19 mouse cellular contexts compared by ENCODE assay signal in the genomic region with DNA sequence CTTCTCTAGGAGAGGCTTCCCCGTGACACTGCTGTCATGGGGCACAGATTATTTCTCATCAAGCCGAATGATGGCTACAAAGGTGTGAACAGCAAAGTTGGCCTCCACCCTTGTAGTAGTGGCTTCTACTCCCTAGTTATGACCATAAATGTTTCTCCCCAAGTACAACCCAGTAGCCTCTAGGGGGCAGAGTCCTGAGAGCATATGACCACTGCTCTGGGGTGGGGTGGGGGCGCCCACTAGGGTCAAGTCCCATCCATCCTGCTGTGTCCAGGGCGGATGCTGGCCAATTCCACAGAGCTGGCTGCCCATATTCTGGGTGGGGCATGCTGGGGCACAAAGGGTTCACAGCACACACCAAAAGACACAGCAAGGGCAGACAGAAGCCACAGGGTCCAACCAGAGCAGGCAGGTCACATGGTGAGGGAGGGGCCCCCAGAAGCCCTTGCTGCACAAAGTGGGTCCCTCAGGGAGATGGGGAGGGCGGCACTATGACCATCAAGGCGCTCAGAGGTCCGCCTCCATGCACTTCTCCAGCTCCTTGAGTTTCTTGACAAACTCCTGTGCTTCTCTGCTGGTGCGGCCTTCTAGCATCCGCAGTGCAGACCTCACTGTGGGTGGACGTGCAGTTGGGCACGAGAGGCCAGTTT. TPM values are rescaled to one million over a fixed set of nuclear protein-coding genes. Genes with fewer than 3 reads are reported as not detected.
DNase-seq lines count a peak whose midpoint lies in the region; ATAC-seq and TF ChIP-seq lines count a peak whose summit lies in the region.
"Had no signal": no experiment of that assay in that cellular context is flagged by ENCODE, and none has a peak within 500 bp of the region (broad histone marks: within the 10 kb centered on the region; RNA-seq: fewer than 3 reads in every experiment).

No protein-coding gene starts in this region.

- no peak overlapping the region for H3K27ac ChIP-seq in intestine, postnatal 0 days (ENCODE audit: low read depth, low read length)
- H3K27ac ChIP-seq in intestine, embryonic 16.5 days (ENCODE audit: low read length) = no peak overlapping the region
- H3K27ac ChIP-seq in lung, embryonic 14.5 days (ENCODE audit: low read depth) = no peak overlapping the region
- no peak overlapping the region for H3K27ac ChIP-seq in ES-Bruce4 (ENCODE audit: insufficient read depth, low read length)
- H3K27ac ChIP-seq: hindbrain, embryonic 14.5 days; liver, embryonic 15.5 days; midbrain, embryonic 15.5 days had no signal

- no peaks in the 10 kb centered on the region for H3K9me3 ChIP-seq in intestine, postnatal 0 days (ENCODE audit: control insufficient read depth)
- H3K9me3 ChIP-seq in intestine, embryonic 16.5 days (ENCODE audit: control insufficient read depth, low read length) = no peaks in the 10 kb centered on the region
- no peaks in the 10 kb centered on the region for H3K9me3 ChIP-seq in lung, embryonic 14.5 days (ENCODE audit: low read depth, low read length)
- no peaks in the 10 kb centered on the region for H3K9me3 ChIP-seq in ES-Bruce4 (replicated peaks; ENCODE audit: control insufficient read depth, insufficient read depth, low read length, poor library complexity, severe bottlenecking)
- H3K9me3 ChIP-seq: liver, embryonic 15.5 days; midbrain, embryonic 15.5 days had no signal

- H3K36me3 ChIP-seq in intestine, postnatal 0 days (ENCODE audit: control insufficient read depth, insufficient read depth) = peaks cover 19% of the 10 kb centered on the region
- H3K36me3 ChIP-seq in intestine, embryonic 16.5 days (ENCODE audit: control insufficient read depth, insufficient read depth, low read length) = peaks cover 9% of the 10 kb centered on the region
- peaks cover 24% of the 10 kb centered on the region for H3K36me3 ChIP-seq in lung, embryonic 14.5 days (ENCODE audit: insufficient read depth)
- H3K36me3 ChIP-seq in ES-Bruce4 (ENCODE audit: control insufficient read depth, insufficient read depth, low read length, poor library complexity, severe bottlenecking) = 0 out of 2 replicates have a peak, but pooled peaks cover 3% of the 10 kb centered on the region

- DNase-seq in lung, embryonic 14.5 days = no peak
- DNase-seq in lung, adult 2 months = no peak
- DNase-seq in ZHBTc4 (ENCODE audit: low read depth, low spot score) = peak; percentile 72
- DNase-seq in gastrocnemius, postnatal 25 days = no peak
- DNase-seq: embryo, embryonic 11 days; heart, postnatal 14 days; kidney, adult 8-10 months; left cerebral cortex, postnatal 4 days; retina, postnatal 1 day; right cerebral cortex, postnatal 4 days; thymus, postnatal 36 days had no signal

- no peaks in the 10 kb centered on the region for H3K27me3 ChIP-seq in intestine, postnatal 0 days (replicated peaks; ENCODE audit: control insufficient read depth, insufficient read depth, low read length)
- no peaks in the 10 kb centered on the region for H3K27me3 ChIP-seq in intestine, embryonic 16.5 days (replicated peaks; ENCODE audit: control insufficient read depth, insufficient read depth, low read length)
- H3K27me3 ChIP-seq in lung, embryonic 14.5 days (ENCODE audit: insufficient read depth, low read length) = no peaks in the 10 kb centered on the region
- no peaks in the 10 kb centered on the region for H3K27me3 ChIP-seq in ES-Bruce4 (ENCODE audit: control insufficient read depth, insufficient read depth, low read length, poor library complexity, severe bottlenecking)
- H3K27me3 ChIP-seq: midbrain, embryonic 15.5 days had no signal

- WGBS in intestine, postnatal 0 days = 84% methylated on average over 11 of the region's 11 CpGs
- WGBS in intestine, embryonic 16.5 days = 88% methylated on average over 11 of the region's 11 CpGs
- WGBS in lung, embryonic 14.5 days = 80% methylated on average over 11 of the region's 11 CpGs
- 88% methylated on average over 11 of the region's 11 CpGs for WGBS in lung, adult 2 months

- no peak for ATAC-seq in intestine, postnatal 0 days
- ATAC-seq in intestine, embryonic 16.5 days = no peak
- ATAC-seq in lung, embryonic 14.5 days (ENCODE audit: insufficient read depth) = no peak
- ATAC-seq: midbrain, embryonic 15.5 days had no signal

- no peak for TF ChIP-seq EP300 in ES-Bruce4 (IDR thresholded peaks at IDR 0.05; ENCODE audit: insufficient read depth, low read depth, low read length)

- H3K4me3 ChIP-seq in intestine, postnatal 0 days (ENCODE audit: low read depth, low read length) = no peak overlapping the region
- H3K4me3 ChIP-seq in intestine, embryonic 16.5 days (ENCODE audit: low read length) = no peak overlapping the region
- H3K4me3 ChIP-seq in lung, embryonic 14.5 days (ENCODE audit: low read depth, low read length) = no peak overlapping the region
- no peak overlapping the region for H3K4me3 ChIP-seq in lung, adult 2 months (replicated peaks; ENCODE audit: extremely low read depth, low read depth, low read length)
- peak overlapping the region; percentile 37 for H3K4me3 ChIP-seq in ES-Bruce4 (ENCODE audit: low read depth, low read length)
- H3K4me3 ChIP-seq: liver, embryonic 15.5 days; midbrain, embryonic 15.5 days had no signal

- TF ChIP-seq POLR2A in lung, adult 2 months (IDR thresholded peaks at IDR 0.05; ENCODE audit: borderline replicate concordance, extremely low read depth, low read depth, low read length) = no peak
- no peak for TF ChIP-seq POLR2A in ES-Bruce4 (IDR thresholded peaks at IDR 0.05; ENCODE audit: insufficient read depth, low read length)

- TF ChIP-seq CTCF in intestine, postnatal 0 days (IDR thresholded peaks at IDR 0.05; ENCODE audit: low read depth) = peak; percentile 35; the same call in 1 of the 2 replicates
- 0 out of 2 replicates have a peak, but pooled peaks have one; percentile 21 for TF ChIP-seq CTCF in lung, embryonic 14.5 days (IDR thresholded peaks at IDR 0.05; ENCODE audit: low read depth)
- TF ChIP-seq CTCF in lung, adult 2 months (IDR thresholded peaks at IDR 0.05; ENCODE audit: insufficient read depth, low read length) = no peak
- peak; percentile 47 for TF ChIP-seq CTCF in ES-Bruce4 (IDR thresholded peaks at IDR 0.05; ENCODE audit: low read depth, low read length)

- H3K4me1 ChIP-seq in intestine, postnatal 0 days (replicated peaks; ENCODE audit: control insufficient read depth, insufficient read depth, low read length) = peaks cover 3% of the 10 kb centered on the region; the same call in 1 of the 2 replicates
- peaks cover 15% of the 10 kb centered on the region for H3K4me1 ChIP-seq in intestine, embryonic 16.5 days (ENCODE audit: control insufficient read depth, insufficient read depth, low read length)
- peaks cover 5% of the 10 kb centered on the region; the same call in 1 of the 2 replicates for H3K4me1 ChIP-seq in lung, embryonic 14.5 days (ENCODE audit: insufficient read depth)
- H3K4me1 ChIP-seq in lung, adult 2 months (ENCODE audit: control insufficient read depth, insufficient read depth, low read length) = no peaks in the 10 kb centered on the region
- peaks cover 2% of the 10 kb centered on the region for H3K4me1 ChIP-seq in ES-Bruce4 (ENCODE audit: control insufficient read depth, insufficient read depth, low read length)

- H3K4me2 ChIP-seq in intestine, postnatal 0 days (replicated peaks; ENCODE audit: low read depth) = no peak overlapping the region
- H3K4me2 ChIP-seq in intestine, embryonic 16.5 days (ENCODE audit: low read depth, low read length) = no peak overlapping the region
- no peak overlapping the region for H3K4me2 ChIP-seq in lung, embryonic 14.5 days
- H3K4me2 ChIP-seq: heart, embryonic 11.5 days; hindbrain, embryonic 14.5 days; liver, embryonic 15.5 days; midbrain, embryonic 15.5 days had no signal

- H3K9ac ChIP-seq in intestine, postnatal 0 days (ENCODE audit: low read depth, low read length) = no peak overlapping the region
- H3K9ac ChIP-seq in intestine, embryonic 16.5 days (ENCODE audit: low read depth, low read length) = no peak overlapping the region
- no peak overlapping the region for H3K9ac ChIP-seq in lung, embryonic 14.5 days
- peak overlapping the region; percentile 14; the same call in 1 of the 2 replicates for H3K9ac ChIP-seq in ES-Bruce4 (ENCODE audit: low read depth, poor library complexity, severe bottlenecking)
- H3K9ac ChIP-seq: hindbrain, embryonic 14.5 days; liver, embryonic 15.5 days; midbrain, embryonic 15.5 days had no signal

RNA-seq across cellular contexts. Expression of a gene that starts 3.3 kb away (rescaled TPM):
- polyA plus RNA-seq in intestine, postnatal 0 days (2015; fragmentation: Nextera tagmentation; extraction: Ambion mirVana) = 23.3 and 23.4 TPM in 2 replicates
- 33.1 and 37.0 TPM in 2 replicates for polyA plus RNA-seq in intestine, embryonic 16.5 days (2015; fragmentation: Nextera tagmentation; extraction: Ambion mirVana)
- polyA plus RNA-seq in lung, embryonic 14.5 days (2014; fragmentation: Nextera tagmentation; extraction: Ambion mirVana) = 46.4 and 46.8 TPM in 2 replicates
- polyA plus RNA-seq in lung, adult 2 months (2012; rRNA removed) = 16.9 TPM in 2 replicates
- polyA plus RNA-seq in ES-Bruce4 (2011; ENCODE audit: insufficient read depth, insufficient read length, low read depth, missing spikeins) = 23.5 and 25.2 TPM in 2 replicates
- 10 to 100 TPM; 17.2 to 18.1 TPM for total RNA-seq in gastrocnemius, postnatal 25 days (2021)

RNA-seq across cellular contexts. Expression of a gene that starts 3.3 kb away (rescaled TPM):
- 41.0 and 42.1 TPM in 2 replicates for polyA plus RNA-seq in intestine, postnatal 0 days (2015; fragmentation: Nextera tagmentation; extraction: Ambion mirVana)
- 40.6 and 45.8 TPM in 2 replicates for polyA plus RNA-seq in intestine, embryonic 16.5 days (2015; fragmentation: Nextera tagmentation; extraction: Ambion mirVana)
- 36.2 and 38.3 TPM in 2 replicates for polyA plus RNA-seq in lung, embryonic 14.5 days (2014; fragmentation: Nextera tagmentation; extraction: Ambion mirVana)
- polyA plus RNA-seq in lung, adult 2 months (2012; rRNA removed) = 46.3 and 55.6 TPM in 2 replicates
- 15.2 and 19.5 TPM in 2 replicates for polyA plus RNA-seq in ES-Bruce4 (2011; ENCODE audit: insufficient read depth, insufficient read length, low read depth, missing spikeins)
- 10 to 100 TPM; 12.9 to 15.9 TPM for total RNA-seq in gastrocnemius, postnatal 25 days (2021)

RNA-seq across cellular contexts. Expression of a gene that starts 12.9 kb away (rescaled TPM):
- 0.86 and 1.1 TPM in 2 replicates for polyA plus RNA-seq in intestine, postnatal 0 days (2015; fragmentation: Nextera tagmentation; extraction: Ambion mirVana)
- polyA plus RNA-seq in intestine, embryonic 16.5 days (2015; fragmentation: Nextera tagmentation; extraction: Ambion mirVana) = 2.5 and 4.0 TPM in 2 replicates
- polyA plus RNA-seq in lung, embryonic 14.5 days (2014; fragmentation: Nextera tagmentation; extraction: Ambion mirVana) = 0.46 and 0.93 TPM in 2 replicates
- 23.8 and 28.3 TPM in 2 replicates for polyA plus RNA-seq in lung, adult 2 months (2012; rRNA removed)
- polyA plus RNA-seq in ES-Bruce4 (2011; ENCODE audit: insufficient read depth, insufficient read length, low read depth, missing spikeins) = 1.3 and 1.6 TPM in 2 replicates
- not detected for total RNA-seq in gastrocnemius, postnatal 25 days (2021)

RNA-seq across cellular contexts. Expression of a gene that starts 31.2 kb away (rescaled TPM):
- 253 and 257 TPM in 2 replicates for polyA plus RNA-seq in intestine, postnatal 0 days (2015; fragmentation: Nextera tagmentation; extraction: Ambion mirVana)
- polyA plus RNA-seq in intestine, embryonic 16.5 days (2015; fragmentation: Nextera tagmentation; extraction: Ambion mirVana) = 430 and 478 TPM in 2 replicates
- 756 and 759 TPM in 2 replicates for polyA plus RNA-seq in lung, embryonic 14.5 days (2014; fragmentation: Nextera tagmentation; extraction: Ambion mirVana)
- 138 and 178 TPM in 2 replicates for polyA plus RNA-seq in lung, adult 2 months (2012; rRNA removed)
- polyA plus RNA-seq in ES-Bruce4 (2011; ENCODE audit: insufficient read depth, insufficient read length, low read depth, missing spikeins) = 430 and 432 TPM in 2 replicates
- 10 to 100 TPM; 59.1 to 62.2 TPM for total RNA-seq in gastrocnemius, postnatal 25 days (2021)

RNA-seq across cellular contexts. Expression of a gene that starts 54.9 kb away (rescaled TPM):
- polyA plus RNA-seq in intestine, postnatal 0 days (2015; fragmentation: Nextera tagmentation; extraction: Ambion mirVana) = 0.18 and 0.29 TPM in 2 replicates
- polyA plus RNA-seq in intestine, embryonic 16.5 days (2015; fragmentation: Nextera tagmentation; extraction: Ambion mirVana) = 0.39 and 0.62 TPM in 2 replicates
- 0.45 and 0.72 TPM in 2 replicates for polyA plus RNA-seq in lung, embryonic 14.5 days (2014; fragmentation: Nextera tagmentation; extraction: Ambion mirVana)
- polyA plus RNA-seq in lung, adult 2 months (2012; rRNA removed) = 0.27 and 0.46 TPM in 2 replicates
- polyA plus RNA-seq in ES-Bruce4 (2011; ENCODE audit: insufficient read depth, insufficient read length, low read depth, missing spikeins) = not detected in 2 replicates
- total RNA-seq in gastrocnemius, postnatal 25 days (2021) = 1 to 10 TPM in 1 of 2 experiments, under 1 TPM in 1; 0.59 to 1.2 TPM
- polyA plus RNA-seq: forebrain, embryonic 11.5 days; heart, embryonic 11.5 days; hindbrain, embryonic 14.5 days; midbrain, embryonic 15.5 days had no signal
